Mouse (Mus musculus) frontal cortex, adult (tissue): ENCODE measurements around the gene Pard3.

Experiments used
- ATAC-seq: cut with Nextera tagmentation; 2 replicates; pipeline ENCODE4 v1.9.2; 2017; ENCODE audit warnings: mild to moderate bottlenecking, moderate library complexity, mixed read lengths; ENCODE audit not compliant: low TSS enrichment

Gene Pard3

DNA sequence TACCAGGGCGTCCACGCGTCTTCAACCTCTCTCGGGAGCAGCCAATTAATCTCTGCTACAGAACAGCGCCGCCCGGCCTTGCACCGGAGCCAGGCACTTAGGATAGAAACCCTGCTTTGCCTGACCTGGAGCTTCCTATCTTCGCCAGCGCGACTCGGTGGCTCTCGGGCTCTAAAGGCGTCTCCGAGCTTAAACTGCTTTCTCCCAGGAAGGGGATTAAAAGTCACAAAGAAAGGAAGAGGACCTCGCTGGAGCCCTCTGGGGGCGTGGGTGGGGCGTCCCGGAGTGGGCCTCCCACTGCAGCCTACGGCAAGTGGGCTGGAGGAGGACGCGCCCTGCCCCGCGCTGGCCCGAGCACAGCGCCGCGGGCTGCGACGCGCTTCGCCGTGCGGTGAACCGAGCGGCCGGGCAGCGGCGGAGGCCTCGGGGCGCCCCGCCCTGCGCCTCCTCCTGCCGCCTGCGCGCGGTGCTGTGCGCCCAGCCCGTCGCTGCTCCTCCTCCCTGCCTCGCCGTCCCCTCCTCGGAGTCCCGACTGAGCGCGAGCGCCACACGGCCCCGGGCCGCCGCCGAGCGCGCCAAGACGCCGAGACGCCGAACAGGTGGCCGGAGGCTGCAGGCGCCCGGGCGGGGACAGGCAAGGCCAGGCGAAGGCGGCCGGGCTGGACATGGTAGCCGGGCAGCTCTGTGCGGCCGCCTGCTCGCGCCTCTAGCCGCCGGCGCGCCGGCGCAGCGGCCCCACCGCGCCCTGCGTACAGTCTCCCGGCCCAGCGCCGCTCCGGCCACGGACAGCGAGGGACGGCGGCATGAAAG lies at the start of gene Pard3:
Gene Pard3 (plus strand): TSS at position 343 of the 810 bp plus-strand sequence.
- ATAC-seq, result peak; percentile 96

GRCm38 (mm10) chr8:127021830-127022229 lies 41.9 kb upstream of the Pard3 start:
- no peak for ATAC-seq

- no peak for ATAC-seq
These were observed 38.4 kb upstream of the Pard3 start for GRCm38 (mm10) chr8:127025256-127025717.

- ATAC-seq, result no peak
These were observed 37.9 kb upstream of the Pard3 start for GRCm38 (mm10) chr8:127025775-127026174.

DNA sequence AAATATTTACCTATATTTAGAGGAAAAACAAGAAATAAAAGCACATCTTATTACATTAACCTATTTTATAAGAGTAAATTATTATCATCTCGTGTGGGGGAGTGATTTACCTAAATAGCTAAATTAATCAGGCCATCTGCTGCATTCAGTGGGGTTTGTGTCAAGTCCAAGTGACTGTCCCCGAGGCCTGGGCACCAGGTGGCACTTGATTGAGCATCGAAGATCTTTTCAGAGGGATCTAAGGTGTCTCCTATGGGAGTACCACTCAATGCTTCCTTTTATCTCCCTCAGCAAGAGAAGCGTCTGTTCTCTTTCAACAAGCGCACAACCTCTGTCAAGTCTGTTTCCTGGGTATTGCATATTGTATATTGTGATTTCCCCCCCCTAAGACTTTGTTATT lies 32.2 kb upstream of the Pard3 start:
- ATAC-seq, result no peak

GRCm38 (mm10) chr8:127038928-127039327 lies 24.8 kb upstream of the Pard3 start:
- peak; percentile 62; the same call in 1 of the 2 replicates for ATAC-seq

DNA sequence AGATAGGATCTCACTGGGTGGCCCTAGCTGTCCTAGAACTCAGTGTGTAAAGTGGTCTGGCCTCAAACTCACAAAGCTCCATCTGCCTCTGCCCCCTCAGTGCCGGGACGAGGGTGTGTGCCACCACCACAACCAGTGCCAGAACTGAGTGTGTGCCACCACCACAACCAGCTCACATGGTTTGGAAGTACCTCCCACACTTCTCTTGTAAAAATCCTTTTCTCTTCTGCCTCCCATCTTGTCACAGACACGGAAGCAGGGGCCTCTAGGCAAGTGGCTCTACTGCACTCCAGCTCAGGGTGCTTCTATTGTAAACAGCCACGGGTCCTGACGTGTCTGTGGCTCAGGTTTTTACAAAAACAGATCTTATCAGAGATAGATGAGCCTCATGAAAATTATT lies 13.7 kb upstream of the Pard3 start:
- no peak for ATAC-seq

GRCm38 (mm10) chr8:127052132-127052531 lies 11.6 kb upstream of the Pard3 start:
- ATAC-seq, result no peak

DNA sequence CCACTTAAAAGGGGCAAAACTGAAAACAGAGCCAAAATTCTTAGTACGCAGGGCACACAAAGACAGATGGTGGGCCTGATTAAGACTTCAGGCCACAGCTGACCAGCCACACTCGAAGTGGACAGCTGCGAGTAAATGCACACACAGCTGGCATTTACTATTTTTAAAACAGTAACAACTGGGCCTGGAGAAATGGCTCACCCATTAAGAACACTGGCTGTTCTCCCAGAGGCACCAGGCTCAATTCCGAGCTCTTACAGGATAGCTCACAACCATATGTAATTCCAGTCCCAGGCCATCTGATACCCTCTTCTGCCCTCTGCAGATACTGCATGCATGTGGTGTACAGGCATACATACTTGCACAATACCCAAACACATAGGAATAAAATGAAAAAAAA lies 8.6 kb upstream of the Pard3 start:
- no peak for ATAC-seq

- ATAC-seq, result no peak
These were observed 4.9 kb upstream of the Pard3 start for GRCm38 (mm10) chr8:127058759-127059158.

- ATAC-seq, result no peak
These were observed 3.9 kb upstream of the Pard3 start for GRCm38 (mm10) chr8:127059826-127060225.

DNA sequence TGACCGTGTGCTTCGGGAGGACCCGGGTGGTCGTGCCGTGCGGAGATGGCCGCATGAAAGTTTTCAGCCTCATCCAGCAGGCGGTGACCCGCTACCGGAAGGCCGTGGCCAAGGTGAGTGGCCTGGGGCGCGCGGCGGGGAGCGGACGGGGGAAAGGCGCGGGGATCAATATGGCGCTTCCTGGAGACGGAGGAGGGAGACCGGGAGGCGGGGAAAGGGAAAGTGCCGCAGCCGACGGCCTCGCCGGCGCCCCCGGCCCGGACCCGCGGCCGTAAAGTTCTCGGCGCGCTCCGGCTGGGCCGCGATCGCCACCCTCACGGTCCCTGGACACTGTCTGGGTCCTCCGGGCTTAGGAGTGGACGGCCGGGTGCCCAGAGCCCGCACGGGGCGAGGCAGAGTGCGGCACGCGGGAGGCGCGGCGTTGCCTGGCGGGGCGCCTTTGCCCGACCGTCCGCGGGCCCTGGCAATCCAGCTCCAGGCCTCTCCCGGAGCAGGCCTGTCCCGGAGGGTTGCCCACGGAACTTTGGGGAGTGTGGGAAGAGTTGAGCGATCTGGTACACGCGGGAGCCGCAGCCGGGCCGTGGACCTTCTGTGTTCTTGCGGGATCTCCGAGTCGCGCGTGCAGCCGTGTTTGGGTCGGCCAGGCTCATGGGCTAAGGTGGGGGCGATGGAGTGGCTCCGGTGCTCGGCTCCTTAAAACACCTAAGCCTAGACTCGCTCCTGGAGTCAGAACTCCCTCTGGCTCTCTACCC lies 844 bp downstream of the Pard3 start:
- peak; percentile 34 for ATAC-seq

DNA sequence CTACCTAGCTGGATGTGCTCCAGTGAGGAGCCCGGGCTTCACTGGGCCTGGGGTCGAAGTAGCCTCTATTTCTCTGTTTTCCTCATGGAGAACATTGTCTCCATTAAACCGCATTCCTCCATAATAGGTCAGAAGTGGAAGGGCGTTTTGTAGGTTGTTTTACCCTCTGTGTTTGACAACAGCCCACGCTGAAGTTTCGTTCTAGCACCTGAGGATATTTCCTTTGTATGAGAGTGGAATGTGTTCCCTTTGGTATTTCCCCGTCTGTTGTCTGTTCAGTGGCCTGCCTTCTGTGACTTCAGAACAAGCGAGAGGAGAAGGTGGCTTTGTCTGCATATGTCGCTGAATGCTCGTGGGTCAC lies 1.4 kb downstream of the Pard3 start:
- no peak for ATAC-seq

GRCm38 (mm10) chr8:127065791-127066190 lies 2.1 kb downstream of the Pard3 start:
- ATAC-seq, result no peak

GRCm38 (mm10) chr8:127066501-127066900 lies 2.8 kb downstream of the Pard3 start:
- no peak for ATAC-seq

DNA sequence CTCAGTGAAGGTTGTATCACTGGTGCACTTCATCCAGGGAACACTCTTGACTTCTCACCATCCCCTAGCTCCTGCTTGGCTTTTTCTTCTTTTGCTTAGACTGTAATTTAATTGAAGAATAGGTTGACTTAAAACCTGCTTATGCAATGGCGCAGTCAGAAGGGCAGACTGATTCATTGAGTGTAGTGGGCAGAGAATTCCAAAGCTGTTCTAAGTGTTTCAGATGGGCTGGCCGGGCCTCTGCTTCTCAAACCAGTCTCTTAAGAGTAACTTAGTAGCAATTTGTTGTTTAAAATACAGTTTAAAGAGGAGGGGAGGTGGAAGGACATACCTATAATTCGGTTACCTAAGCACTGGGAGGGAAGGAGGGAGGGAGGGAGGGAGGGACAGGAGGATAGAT lies 5.0 kb downstream of the Pard3 start:
- no peak for ATAC-seq

- no peak for ATAC-seq
These were observed 6.5 kb downstream of the Pard3 start for GRCm38 (mm10) chr8:127070225-127070624.

DNA sequence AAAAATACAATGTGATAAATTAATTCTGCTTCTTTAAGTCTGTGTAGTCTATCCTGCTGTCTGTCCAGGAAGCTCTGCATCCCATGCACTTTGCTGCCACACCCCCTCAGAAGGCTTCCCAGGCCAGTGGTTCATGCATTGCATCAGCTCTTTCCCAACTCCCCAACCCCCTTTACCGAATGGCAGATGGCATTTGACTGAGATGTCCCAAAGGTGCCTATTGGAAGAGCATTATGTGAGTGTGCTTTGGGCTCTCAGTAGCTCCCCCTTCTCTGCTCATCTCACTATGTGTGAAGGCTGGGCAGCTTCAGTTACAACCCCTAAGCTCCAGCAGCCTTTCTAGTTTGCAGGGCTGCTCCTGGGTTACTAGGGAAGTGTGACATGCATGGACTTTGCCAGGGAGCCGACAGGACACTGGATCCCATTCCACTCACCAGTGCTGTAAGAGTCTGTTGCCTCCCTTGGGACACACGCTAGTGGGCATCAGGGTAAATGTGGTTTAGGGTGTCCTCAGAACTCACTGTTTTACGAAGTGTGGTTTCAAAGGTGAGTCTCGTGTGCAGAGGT lies 9.4 kb downstream of the Pard3 start:
- ATAC-seq, result no peak

- no peak for ATAC-seq
These were observed 12.8 kb downstream of the Pard3 start for GRCm38 (mm10) chr8:127076511-127076910.

DNA sequence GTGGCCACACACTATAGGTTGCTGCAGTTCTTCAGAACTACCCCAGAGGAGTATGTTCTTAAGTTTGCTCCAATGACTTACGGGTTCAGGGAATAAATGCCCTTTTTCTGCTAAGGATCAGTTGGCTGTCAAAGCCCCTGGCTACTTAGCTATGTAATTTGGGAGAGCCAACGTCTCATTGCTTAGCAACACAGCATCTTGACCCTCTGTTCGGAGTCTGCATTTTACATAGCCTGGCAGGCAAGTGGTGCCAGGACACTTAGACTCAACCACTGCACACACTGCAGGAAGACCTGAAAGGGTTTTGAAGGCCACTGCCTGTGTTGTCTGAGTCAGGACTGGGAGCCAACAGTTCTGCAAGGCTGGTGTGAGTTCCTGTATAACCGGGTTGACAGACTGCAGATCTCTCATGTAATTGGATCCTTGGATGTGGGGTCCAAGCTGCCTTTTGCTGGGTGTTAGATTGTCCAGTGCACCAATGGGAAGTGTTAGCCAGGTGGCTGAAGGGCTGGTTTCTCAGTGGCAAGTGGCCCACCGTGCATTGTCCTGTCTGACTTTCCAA lies 15.6 kb downstream of the Pard3 start:
- no peak for ATAC-seq

DNA sequence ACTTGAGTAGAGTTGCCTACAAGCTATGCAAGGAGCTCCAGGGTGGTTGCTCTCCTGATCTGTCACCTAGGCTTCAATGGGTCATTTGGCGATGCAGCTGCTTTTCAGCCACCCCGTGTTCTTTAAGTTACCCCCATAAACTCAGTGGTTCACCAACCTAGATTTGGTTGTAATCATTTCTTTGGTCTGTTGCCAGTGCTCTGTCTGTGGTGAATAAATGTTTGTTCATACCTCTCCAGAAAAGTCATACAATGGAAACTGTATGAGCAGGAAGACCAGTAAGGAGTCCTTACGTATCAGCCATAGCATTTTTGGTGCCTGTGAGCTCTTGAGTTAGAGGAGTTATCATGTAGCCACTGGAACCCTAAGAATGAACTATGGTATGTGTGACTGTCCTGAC lies 17.6 kb downstream of the Pard3 start:
- no peak for ATAC-seq

DNA sequence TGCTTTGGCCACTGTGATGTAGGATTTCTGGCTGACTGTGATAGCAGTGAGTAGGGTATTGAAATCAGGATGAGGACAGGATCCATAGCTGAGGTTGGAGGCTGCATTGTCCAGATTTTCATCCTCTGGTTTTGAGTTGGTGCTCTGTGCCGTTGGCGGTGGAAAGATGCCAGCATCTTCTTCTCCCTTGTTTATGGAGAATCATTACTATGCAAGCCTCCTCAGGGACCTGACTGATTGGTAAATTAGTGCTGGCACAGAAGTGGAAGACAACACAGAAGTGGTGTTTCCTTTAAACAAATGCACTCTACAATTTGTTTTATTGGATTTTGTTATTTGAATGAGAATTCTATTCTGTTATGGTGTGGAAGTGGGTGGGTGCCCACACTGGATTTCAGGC lies 18.8 kb downstream of the Pard3 start:
- no peak for ATAC-seq
